Mouse (Mus musculus): ENCODE measurements around the gene Fbln2.
A peak's percentile ranks its signal among the peaks of the same experiment; 100 is the strongest.

Gene Fbln2

DNA sequence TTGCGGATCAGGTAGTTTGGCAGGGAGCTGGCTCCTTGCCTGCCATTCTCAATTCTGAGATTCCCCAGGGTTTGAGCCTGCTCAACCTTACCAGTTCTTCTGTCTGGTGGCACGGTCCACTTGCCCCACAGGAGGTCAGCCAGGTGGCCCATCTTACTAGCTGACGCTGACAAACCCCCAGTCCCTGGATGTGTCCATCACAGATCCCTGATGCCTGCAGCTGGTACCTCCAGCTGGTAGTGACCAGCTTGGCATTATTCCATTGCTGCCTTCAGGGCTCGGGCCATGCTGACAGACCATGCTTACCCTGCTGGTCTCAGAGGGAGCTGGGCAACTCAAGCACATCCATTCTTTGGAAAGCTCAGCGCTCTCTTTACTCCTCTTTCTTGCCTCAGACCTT, 18.7 kb downstream of the Fbln2 start:
- DNase-seq (ENCODE audit: low read depth, low spot score) = no peak

DNA sequence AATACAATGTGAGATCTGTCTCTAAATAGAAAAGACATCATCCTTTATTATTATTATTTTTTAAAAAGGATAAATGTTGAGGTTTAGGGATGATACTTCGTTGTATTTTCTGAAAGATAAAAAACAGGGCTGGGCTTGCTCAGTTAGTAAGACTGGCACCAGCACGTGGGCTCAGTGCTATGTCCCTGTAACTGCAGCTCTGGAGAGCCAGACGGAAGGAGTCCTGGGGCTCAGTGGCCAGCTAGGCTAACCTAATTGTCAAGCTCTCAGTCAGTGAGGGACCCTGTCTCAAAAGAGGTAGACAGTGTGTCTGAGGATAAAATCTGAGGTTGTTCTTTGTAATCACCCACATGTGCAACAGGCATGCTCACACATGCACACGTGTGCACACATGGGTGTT, 19.3 kb downstream of the Fbln2 start:
- no peak for DNase-seq (ENCODE audit: low read depth, low spot score)

DNA sequence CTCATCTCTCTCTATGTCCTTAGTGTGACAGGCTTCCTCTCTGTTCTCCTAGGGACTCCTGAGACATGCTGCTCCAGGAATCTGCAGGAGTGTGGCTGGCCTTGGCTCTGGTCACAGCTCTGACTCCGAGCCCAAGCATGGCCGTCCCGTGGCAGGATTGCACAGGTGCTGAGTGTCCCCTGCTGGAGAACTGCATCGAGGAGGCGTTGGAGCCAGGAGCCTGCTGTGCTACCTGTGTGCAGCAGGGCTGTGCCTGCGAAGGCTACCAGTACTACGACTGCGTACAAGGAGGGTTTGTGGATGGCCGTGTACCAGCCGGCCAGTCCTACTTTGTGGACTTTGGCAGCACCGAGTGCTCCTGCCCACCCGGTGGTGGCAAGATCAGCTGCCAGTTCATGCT, 20.8 kb downstream of the Fbln2 start:
- DNase-seq (ENCODE audit: low read depth, low spot score) = no peak

DNA sequence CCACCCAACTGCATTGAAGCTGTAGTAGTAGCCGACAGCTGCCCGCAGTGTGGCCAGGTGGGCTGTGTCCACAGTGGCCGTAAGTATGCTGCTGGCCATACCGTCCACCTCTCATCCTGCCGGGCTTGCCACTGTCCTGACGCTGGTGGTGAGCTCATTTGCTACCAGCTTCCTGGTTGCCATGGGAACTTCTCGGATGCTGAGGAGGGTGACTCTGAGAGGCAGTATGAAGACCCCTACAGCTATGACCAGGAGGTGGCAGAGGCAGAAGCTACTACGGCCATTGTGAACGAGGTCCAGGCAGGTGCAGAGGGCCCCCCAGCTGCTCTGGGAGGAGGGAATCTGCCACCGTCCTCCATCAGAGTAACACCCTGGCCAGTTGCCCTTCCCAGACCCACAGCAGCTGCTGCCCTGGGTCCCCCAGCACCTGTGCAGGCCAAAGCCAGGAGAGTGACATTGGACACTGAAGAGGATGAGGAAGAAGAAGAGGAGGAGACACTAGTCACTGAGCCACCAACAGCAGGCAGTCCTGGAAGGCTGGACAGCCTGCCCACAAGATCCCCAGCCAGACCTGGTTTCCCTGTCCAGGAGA, 21.3 kb downstream of the Fbln2 start:
- no peak for DNase-seq (ENCODE audit: low read depth, low spot score)

DNA sequence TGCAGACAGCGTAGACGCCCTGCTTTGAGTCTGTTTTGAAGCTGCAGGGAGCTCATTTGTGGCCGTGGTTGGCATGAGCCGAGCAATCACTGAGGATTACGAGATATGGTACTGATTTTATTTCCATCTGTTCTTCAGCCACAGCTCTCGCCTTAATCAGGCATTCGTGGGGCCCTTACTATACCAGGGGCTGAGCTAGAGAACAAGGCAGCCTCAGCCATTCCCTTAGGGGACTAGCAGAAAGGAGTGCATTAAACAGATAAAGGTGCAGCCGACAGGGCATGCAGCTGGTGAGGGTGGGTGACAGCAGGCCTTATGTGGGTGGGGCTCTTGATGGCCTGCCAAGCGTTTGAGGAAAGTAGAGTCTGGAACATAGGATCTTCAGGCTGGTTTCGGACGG, 23.8 kb downstream of the Fbln2 start:
- no peak for DNase-seq (ENCODE audit: low read depth, low spot score)

DNA sequence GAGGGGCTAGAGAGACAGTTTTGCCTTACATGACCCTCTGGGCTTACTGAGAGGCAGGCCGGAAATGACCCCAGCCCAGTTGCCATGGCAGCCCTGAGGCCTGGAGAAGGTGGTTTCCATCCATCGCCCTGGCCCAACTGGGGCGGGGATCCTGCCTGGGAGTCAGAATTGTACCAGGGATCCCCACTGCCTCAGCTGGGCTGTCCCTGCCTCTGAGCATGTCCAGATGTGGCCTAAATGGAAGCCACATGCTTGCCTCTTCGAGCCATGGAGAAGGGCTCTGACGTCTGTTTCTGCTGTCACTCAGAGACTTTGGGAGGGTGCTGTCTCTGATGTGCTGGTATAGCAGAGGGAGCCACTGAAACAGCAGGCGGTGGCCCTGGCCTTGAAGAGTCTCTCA, 24.2 kb downstream of the Fbln2 start:
- DNase-seq (ENCODE audit: low read depth, low spot score) = no peak

DNA sequence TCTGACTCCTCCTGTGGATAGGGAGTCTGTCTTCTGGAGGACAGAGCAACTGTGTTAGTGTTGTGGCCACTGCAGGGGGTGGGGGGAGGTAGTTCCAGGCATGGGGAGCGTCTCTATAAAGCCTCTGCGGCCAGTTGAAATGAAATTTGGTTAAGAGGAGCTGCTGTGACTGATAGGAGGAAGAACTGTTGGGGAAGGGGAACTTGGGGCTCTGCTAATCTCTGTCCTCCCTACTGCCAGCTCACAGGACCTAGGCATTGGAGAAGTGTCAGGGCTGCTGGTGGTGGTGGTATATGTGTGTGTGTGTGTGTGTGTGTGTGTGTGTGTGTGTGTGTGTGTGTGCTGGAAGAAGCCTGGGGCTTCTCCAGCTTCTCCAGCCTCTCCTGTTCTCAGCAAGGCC, 25.0 kb downstream of the Fbln2 start:
- no peak for DNase-seq (ENCODE audit: low read depth, low spot score)

DNA sequence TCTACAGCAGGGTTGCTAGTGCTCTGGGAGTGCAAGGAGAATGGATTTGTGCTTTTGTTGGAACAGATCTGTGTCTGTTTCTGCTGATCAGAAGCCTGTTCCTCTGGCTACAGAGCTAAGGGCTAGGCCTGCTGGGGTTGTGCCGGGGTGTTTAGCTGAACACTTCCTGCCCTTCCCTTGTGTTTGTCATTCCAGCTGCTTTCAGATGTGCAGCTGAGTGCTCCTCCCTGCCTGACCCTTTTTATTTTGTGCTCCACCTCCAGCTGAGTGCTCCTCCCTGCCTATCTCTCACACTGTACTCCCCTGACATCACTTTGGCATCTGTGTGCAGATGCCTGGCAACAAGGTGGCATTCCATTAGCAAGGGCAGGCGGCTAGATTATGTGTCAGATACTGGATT, 28.3 kb downstream of the Fbln2 start:
- no peak for DNase-seq (ENCODE audit: low read depth, low spot score)

DNA sequence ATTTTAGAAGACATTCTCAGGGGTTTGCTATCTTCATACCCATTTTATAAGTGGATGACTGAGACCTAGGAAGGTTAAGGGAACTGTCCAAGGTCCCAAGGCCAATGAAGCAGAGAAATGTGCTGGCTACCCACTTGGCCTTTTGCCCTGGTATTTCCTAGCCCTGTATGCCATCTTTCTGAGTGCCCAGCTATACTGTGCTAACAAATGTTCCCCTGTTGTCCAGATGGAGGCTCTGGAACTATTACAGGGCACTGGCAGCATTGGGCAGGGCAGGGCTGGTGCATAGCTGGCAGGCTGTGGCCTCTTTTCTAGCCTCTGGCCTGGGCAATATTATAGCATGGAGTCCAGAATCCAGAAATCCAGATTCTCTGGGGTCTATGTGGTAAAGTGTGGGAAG, 28.7 kb downstream of the Fbln2 start:
- DNase-seq (ENCODE audit: low read depth, low spot score) = no peak

DNA sequence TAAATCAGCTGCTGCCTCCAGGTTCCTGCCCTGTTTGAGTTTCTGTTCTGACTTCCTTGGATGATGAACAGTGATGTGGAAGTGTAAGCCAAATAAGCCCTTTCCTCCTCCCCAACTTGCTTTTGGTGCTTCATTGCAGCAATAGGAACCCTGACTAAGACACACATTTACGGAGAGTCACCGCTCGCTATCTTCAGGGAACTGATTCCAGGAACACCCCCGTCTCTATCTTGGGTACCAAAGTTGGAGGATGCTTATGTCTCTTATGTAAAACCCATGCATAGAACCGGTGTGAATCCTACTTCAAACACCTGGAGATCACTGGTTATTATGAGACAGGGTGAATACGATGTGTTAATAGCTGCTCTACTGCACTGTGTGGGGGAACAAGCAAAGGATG, 31.1 kb downstream of the Fbln2 start:
- DNase-seq (ENCODE audit: low read depth, low spot score) = no peak

DNA sequence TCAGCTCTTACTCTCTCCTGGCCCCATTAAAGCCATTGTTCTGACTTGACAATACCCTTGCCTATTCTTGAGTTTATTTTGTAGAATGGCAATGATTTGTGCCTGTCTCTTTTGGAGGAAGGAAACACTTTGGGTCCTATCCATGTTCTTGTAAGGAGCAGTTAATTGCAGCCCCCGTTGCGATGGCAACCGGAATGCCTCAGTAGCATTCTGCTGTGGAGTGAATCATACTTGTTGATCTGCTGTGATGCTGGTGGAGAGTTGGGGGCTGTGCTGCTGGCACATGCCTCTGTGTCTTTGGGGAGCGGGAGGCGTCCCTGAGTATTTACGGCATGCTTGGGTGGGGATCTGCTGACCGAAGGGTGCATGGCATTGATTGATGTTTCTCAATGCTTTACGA, 32.1 kb downstream of the Fbln2 start:
- no peak for DNase-seq (ENCODE audit: low read depth, low spot score)

DNA sequence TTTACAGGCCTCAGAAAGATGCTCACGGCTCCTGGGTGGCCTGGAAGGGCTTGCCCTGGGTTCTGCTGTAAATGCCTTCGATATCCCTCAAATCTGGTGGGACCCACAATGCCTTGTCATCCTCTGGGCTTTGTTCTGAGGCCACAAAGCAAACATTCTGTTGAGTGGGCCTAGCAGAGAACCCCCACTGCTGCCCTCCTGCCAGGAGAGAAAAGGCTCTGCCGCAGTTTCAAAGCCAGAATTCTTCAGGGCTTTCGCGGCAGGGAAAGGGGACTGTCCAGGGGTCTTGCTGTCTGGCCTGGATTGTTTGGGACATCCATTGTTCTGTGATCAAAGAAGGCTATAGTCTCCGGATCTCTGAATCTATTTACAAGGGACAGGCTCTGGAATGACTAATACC, 33.1 kb downstream of the Fbln2 start:
- DNase-seq (ENCODE audit: low read depth, low spot score) = no peak

DNA sequence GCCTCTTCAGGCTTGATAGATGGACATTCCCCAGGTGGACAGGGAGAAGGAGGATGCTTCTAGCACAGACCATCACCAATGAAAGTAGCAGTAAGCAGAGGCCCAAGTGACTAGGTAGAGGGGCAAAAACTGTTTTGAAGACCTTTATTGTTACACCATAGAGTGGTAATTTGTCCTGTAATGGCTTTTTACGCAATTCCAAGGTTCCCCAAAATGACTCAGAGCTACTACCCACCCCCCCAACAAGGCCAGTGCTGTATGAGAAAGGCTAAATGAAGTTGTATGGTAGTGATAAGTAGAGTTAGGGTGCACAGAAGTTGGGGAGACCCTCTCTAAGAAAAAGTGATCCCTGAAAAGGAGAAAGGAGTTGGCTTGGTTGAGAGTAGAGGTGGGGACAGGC, 35.1 kb downstream of the Fbln2 start:
- no peak for DNase-seq (ENCODE audit: low read depth, low spot score)

DNA sequence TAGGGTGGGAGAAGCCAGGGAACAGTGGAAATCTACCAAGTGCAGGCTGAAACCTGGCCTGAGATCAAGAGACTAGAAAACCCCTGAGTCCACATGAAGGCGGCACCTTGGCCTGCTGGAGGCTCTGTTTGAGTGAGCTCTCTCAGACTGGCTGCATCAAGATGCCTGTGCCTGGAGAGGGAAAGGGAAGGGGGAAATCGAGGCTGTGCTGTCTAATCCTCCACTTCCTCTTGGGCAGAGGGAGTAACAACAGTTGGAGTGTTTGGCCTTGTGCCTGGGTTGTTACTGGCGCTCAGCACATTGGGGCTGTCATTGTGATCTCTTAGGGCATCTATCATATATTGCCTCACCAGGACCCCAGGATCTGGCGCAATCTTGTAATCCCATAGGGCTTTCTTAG, 36.4 kb downstream of the Fbln2 start:
- no peak for DNase-seq (ENCODE audit: low read depth, low spot score)

DNA sequence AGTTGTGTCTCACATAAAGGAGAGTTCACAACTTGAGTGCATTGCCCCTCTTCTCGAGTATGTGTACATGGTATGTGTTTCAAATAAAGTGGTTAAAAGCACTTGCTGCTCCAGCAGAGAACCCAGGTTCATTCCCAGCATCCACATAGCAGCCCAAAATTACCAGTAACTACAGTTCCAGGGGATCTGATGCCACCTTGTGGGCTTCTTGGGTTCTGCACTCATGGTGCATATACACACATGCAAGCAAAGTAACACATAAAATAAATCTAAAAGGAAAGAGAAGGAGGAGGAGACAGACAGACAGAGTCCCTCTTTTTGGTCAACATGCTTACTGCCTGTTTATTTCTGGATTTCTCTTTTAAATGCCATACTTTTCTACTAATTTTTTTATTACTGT, 37.5 kb downstream of the Fbln2 start:
- DNase-seq (ENCODE audit: low read depth, low spot score) = peak; percentile 61

DNA sequence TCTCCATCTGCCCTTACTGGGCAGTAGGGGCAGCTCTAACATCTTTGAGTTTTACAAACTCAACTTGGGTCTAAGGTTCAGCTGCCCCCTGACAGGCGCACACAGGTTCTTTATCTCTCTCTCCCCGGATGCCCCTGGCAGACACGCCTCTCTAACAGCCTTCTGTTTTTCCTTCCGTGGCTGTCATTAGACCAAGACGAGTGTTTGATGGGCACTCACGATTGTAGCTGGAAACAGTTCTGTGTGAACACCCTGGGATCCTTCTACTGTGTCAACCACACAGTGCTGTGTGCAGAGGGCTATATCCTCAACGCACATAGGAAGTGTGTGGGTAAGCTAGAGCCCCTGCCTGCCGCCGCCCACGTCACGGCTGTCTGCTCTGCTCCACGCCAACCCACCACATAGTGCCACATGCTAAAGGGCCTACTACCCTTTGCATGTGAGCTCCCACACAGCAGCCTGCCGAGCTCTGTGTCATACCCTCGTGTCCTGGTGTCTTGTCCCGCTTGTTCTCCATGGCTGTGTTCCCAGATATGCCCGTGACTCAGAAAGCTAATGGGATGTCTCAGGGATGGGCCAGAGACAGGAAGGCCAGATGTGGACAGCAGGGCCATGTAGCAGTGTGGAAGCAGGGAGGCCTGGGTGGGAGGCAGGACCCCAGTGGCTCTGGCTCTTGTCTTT, 47.3 kb downstream of the Fbln2 start:
- no peak for DNase-seq (ENCODE audit: low read depth, low spot score)

DNA sequence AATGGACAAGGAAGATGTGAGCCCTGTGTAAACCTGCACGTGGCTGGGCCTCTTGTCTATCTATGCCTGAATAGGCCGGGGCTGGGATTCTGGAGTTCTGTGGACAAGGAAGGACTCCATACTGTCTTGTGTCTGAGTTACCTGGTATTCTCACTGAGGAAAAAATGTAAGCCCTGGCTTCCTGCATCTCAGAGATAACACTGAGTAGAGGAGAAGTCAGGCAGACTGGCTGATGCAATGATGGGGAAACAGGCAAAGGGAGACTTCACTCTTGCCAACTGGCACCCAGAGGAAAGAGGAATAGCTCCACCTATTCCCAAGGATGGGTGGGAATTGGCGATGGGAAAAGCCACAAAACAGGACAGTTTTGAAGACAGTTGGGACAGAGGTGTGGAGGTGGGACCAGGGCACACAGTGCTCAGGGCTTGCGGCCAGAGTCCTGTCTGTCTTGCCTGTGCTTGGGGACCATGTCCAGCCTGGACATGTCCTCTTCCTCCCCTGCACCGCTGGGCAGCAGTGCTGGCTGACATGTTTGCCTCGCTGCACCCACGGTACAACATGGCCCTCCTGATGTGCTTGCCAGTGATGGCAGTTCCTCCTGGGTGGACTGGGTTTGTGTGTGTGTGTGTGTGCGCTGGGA, 48.2 kb downstream of the Fbln2 start:
- no peak for DNase-seq (ENCODE audit: low read depth, low spot score)

DNA sequence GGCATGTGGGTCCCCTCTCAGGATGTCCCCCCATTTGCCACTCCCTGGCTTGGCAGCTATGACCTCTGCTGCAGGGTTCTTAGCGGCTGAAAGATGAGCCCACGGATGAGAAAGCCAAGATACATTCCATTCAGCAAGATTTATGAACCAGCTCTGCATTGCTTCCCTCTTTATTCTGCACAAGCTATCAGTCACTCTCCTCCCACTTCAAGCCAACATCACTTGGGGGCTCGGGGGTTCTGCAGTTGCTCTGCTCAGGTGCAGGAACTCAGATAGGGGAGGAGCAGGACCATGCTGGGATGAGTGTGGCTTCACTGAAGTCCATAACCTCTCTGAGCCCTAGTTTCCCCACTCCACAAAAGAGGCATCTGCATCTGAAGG, 48.7 kb downstream of the Fbln2 start:
- DNase-seq (ENCODE audit: low read depth, low spot score) = no peak

DNA sequence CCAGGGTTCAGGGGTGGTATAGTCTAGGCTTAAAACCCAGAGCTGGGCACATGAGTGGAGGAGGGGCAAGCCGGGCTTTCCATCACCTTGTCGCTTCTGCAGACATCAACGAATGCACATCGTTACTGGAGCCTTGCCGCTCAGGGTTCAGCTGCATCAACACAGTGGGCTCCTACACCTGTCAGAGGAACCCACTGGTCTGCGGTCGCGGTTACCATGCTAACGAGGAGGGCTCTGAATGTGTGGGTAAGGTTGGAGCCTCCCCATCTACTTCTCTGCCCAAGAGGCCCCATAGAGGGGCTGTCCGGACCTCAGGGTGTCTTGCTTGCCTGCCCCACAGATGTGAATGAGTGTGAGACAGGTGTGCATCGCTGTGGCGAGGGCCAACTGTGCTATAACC, 53.4 kb downstream of the Fbln2 start:
- no peak for DNase-seq (ENCODE audit: low read depth, low spot score)

DNA sequence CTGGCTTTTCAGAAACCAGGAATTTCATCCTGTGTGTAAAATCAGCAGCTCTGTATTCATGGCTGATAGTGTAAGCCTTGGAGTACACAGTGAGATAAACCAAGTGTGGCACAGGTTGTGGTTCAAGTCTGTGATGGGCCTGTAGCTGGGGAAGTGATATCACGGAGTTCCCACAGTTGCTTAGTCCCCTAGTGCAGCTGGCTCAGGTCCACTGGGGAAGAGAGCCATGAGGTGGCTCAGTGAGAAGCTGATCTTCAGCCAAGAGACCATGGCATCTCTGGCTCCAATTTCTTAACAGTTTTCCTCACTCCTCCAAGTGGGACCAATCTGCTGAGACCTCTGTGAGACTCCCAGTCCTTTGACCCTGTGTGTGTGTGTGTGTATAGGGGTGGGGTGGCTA, 54.4 kb downstream of the Fbln2 start:
- no peak for DNase-seq (ENCODE audit: low read depth, low spot score)

DNA sequence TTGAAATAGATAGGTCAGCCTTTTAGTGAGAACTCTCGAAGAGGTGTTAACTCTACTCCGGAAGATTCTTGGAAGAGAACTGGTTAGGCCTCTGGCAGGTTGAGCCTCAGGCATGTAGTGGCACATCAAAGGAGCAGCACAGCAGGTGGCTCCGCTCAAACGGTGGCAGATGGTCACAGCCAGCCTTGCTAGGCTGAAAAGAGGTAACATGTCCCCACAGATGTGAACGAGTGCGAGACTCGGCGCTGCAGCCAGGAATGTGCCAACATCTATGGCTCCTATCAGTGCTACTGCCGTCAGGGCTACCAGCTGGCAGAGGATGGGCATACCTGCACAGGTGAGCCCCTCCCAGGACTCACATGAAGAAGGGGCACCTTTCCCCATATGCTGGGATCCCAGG, 56.1 kb downstream of the Fbln2 start:
- no peak for DNase-seq (ENCODE audit: low read depth, low spot score)

DNA sequence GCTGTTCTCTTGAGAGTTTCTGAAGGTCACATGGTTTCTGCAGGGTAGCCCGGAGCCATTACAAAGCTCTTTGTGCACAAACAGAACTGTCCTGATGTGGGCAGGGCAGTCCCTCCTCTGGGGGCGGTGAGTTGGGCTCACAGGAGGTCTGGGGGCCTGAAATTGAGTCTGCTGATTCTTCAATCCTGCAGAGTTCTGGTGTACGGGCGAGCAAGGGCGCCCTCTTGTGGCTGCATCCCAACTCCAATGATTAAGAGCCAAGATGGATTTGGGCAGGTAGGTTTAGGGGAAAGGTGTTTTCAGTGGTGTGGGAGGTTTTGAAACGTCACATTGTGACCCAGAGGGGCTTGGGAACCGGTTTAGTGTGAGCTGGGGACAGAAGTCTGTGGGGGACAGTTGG, 65.3 kb downstream of the Fbln2 start:
- peak; percentile 78 for DNase-seq (ENCODE audit: low read depth, low spot score)

DNA sequence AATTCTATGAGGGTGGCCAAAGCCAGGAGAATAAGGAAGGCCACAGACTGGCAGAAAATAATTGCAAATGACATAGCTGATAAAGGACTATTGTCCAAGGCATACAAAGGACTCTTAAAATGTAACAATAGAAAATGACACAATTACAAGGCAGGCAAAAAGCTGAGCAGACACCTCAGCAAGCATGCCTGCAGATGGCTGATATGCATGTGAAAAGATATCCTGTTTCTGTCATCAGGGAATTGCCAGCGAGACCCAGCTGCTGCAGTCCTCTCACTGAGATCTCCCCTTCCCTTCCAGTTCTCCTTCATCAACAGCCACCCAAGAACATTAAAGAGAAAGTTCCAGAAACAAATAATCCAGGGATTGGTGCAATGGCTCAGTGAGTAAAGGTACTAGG, 66.0 kb downstream of the Fbln2 start:
- no peak for DNase-seq (ENCODE audit: low read depth, low spot score)

DNA sequence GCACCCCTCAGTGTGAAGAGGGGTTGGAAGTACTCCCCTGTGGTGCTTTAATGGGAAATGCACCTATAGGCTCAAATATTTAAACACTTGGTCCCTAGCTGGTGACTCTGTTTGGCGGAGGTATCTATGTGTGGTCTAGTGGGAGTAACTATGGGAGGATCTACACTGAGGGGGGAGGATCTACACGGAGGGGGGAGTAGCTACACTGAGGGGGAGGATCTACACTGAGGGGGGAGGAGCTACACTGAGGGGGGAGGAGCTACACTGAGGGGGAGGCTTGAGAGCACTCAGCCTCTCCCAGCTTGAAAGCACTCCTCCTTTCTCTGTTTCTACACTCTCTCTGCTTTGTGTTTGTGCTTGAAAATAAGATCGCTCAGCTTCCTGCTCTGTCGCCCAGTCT, 67.2 kb downstream of the Fbln2 start:
- DNase-seq (ENCODE audit: low read depth, low spot score) = no peak
